Mouse (Mus musculus): ENCODE data around the gene Mturn. TPM values are rescaled to one million over a fixed set of nuclear protein-coding genes. Genes with fewer than 3 reads are reported as not detected.
A peak's percentile ranks its signal among the peaks of the same experiment; 100 is the strongest.

Mturn gene
- 5.0 and 6.4 TPM in 2 replicates for polyA plus RNA-seq (2015; fragmentation: Nextera tagmentation; extraction: Ambion mirVana)

- no peaks in the 10 kb centered on the region for H3K9me3 ChIP-seq (ENCODE audit: control insufficient read depth, low read length)
- peak within 1 kb of the TSS; percentile 94 for H3K4me2 ChIP-seq (ENCODE audit: low read depth, low read length)
- peak within 1 kb of the TSS; percentile 66 for H3K9ac ChIP-seq (ENCODE audit: low read length)
- WGBS = 2% methylated on average over 39 of the region's 48 CpGs
- peak within 1 kb of the TSS; percentile 41 for H3K27ac ChIP-seq (ENCODE audit: low read length)
- peak within 1 kb of the TSS; percentile 77 for H3K4me3 ChIP-seq (ENCODE audit: low read length)
- peaks cover 15% of the 10 kb centered on the region for H3K27me3 ChIP-seq (ENCODE audit: control insufficient read depth, insufficient read depth, low read depth, low read length)
- peak; percentile 98 for ATAC-seq (ENCODE audit: low read depth)
- no peaks in the 10 kb centered on the region for H3K36me3 ChIP-seq (ENCODE audit: control insufficient read depth, insufficient read depth, low read length)
- H3K4me1 ChIP-seq (replicated peaks; ENCODE audit: control insufficient read depth, insufficient read depth, low read length) = peaks cover 7% of the 10 kb centered on the region
Observed at GRCm38 (mm10) chr6:54680891-54681745, at the start of gene Mturn. Gene Mturn (plus strand): TSS chr6:54681624.

- Histone ChIP-seq H3K9ac (ENCODE audit: low read length) (no peak overlapping the region), H3K4me2 (ENCODE audit: low read depth, low read length) (no peak overlapping the region), H3K36me3 (ENCODE audit: control insufficient read depth, insufficient read depth, low read length) (no peaks in the 10 kb centered on the region; the same call in 1 of the 2 replicates), H3K9me3 (ENCODE audit: control insufficient read depth, low read length) (no peaks in the 10 kb centered on the region), H3K4me3 (ENCODE audit: low read length) (no peak overlapping the region), H3K27me3 (ENCODE audit: control insufficient read depth, insufficient read depth, low read depth, low read length) (no peaks in the 10 kb centered on the region), H3K27ac (ENCODE audit: low read length) (no peak overlapping the region), H3K4me1 (replicated peaks; ENCODE audit: control insufficient read depth, insufficient read depth, low read length) (no peaks in the 10 kb centered on the region)
- 90% methylated on average over 3 of the region's 3 CpGs for WGBS
- no peak for ATAC-seq (ENCODE audit: low read depth)
Observed at GRCm38 (mm10) chr6:54639877-54640276, 41.5 kb upstream of the Mturn start.

DNA sequence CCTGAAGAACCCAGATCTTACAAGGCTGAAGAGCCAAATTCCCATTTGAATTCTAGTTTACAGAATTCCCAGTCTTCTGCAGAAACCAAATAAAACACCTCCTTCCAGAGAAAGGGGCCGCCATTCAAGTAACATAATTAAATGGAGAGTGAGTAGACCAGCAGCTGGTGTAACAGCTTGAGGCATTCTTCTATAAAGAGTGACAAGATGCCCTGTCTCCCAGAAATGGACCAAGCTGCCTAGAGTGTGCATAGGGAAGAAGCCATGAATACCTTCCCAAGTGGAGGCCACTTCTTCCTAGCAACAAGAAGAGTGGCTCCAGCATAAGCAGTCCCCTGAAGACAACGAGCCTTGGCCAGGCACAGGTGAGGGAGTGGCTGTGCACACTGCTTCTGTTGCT, 39.5 kb upstream of the Mturn start:
- H3K4me2 ChIP-seq (ENCODE audit: low read depth, low read length) = no peak overlapping the region
- no peak overlapping the region for H3K4me3 ChIP-seq (ENCODE audit: low read length)
- WGBS = 73% methylated on average over 2 of the region's 2 CpGs
- H3K4me1 ChIP-seq (replicated peaks; ENCODE audit: control insufficient read depth, insufficient read depth, low read length) = no peaks in the 10 kb centered on the region
- no peak overlapping the region for H3K27ac ChIP-seq (ENCODE audit: low read length)
- ATAC-seq (ENCODE audit: low read depth) = no peak
- H3K36me3 ChIP-seq (ENCODE audit: control insufficient read depth, insufficient read depth, low read length) = no peaks in the 10 kb centered on the region; the same call in 1 of the 2 replicates
- no peak overlapping the region for H3K9ac ChIP-seq (ENCODE audit: low read length)
- H3K27me3 ChIP-seq (ENCODE audit: control insufficient read depth, insufficient read depth, low read depth, low read length) = no peaks in the 10 kb centered on the region
- H3K9me3 ChIP-seq (ENCODE audit: control insufficient read depth, low read length) = no peaks in the 10 kb centered on the region

DNA sequence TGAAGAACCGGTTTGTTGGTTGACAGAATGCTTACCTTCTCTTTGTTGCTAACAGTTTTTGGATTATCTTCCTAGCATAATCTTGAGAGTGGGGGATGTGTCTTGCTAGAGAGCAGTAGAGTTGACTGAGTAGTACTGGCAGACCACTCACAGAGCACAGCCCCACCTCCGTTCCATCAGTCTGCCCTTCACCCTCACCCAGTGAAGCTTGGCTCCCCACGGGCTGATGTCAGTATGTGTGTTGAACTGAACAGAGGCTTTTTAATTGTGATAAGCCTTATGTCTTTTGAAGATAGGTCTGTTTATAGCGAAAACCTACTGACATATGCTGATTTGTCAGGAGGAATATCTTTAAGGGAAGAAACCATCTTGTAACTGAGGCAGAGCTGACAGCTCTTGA, 38.2 kb upstream of the Mturn start:
- ATAC-seq (ENCODE audit: low read depth) = no peak
- WGBS = 70% methylated on average over 4 of the region's 4 CpGs
- no peaks in the 10 kb centered on the region for H3K27me3 ChIP-seq (ENCODE audit: control insufficient read depth, insufficient read depth, low read depth, low read length)
- H3K9ac ChIP-seq (ENCODE audit: low read length) = no peak overlapping the region
- H3K36me3 ChIP-seq (ENCODE audit: control insufficient read depth, insufficient read depth, low read length) = no peaks in the 10 kb centered on the region; the same call in 1 of the 2 replicates
- no peak overlapping the region for H3K4me2 ChIP-seq (ENCODE audit: low read depth, low read length)
- H3K4me3 ChIP-seq (ENCODE audit: low read length) = no peak overlapping the region
- no peaks in the 10 kb centered on the region for H3K4me1 ChIP-seq (replicated peaks; ENCODE audit: control insufficient read depth, insufficient read depth, low read length)
- no peaks in the 10 kb centered on the region for H3K9me3 ChIP-seq (ENCODE audit: control insufficient read depth, low read length)
- H3K27ac ChIP-seq (ENCODE audit: low read length) = no peak overlapping the region

- no peak overlapping the region for H3K4me3 ChIP-seq (ENCODE audit: low read length)
- H3K4me2 ChIP-seq (ENCODE audit: low read depth, low read length) = no peak overlapping the region
- H3K9me3 ChIP-seq (ENCODE audit: control insufficient read depth, low read length) = no peaks in the 10 kb centered on the region
- H3K36me3 ChIP-seq (ENCODE audit: control insufficient read depth, insufficient read depth, low read length) = no peaks in the 10 kb centered on the region
- H3K27ac ChIP-seq (ENCODE audit: low read length) = no peak overlapping the region
- H3K27me3 ChIP-seq (ENCODE audit: control insufficient read depth, insufficient read depth, low read depth, low read length) = no peaks in the 10 kb centered on the region
- ATAC-seq (ENCODE audit: low read depth) = no peak
- no peaks in the 10 kb centered on the region for H3K4me1 ChIP-seq (replicated peaks; ENCODE audit: control insufficient read depth, insufficient read depth, low read length)
- no peak overlapping the region for H3K9ac ChIP-seq (ENCODE audit: low read length)
- 66% methylated on average over 11 of the region's 11 CpGs for WGBS
Observed at GRCm38 (mm10) chr6:54655471-54656095, 25.8 kb upstream of the Mturn start.

DNA sequence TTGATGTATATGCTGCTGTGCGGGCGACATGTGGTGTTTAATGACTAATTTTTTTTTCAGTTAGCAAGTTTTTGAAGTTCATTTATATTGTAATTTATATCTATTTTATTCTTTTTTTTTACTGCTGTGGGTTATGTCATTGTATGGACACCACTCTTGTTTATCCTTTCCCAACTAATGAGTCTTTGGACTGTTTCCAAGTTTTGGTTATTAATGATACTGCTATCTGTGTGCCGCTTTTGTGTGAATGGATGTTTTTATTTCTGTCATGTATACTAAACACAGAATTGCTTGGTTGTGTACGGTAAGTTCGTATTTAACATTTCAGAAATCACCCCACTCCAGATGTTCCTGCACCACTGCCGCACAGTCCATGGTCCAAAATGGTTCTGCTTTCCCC, 23.6 kb upstream of the Mturn start:
- no peak overlapping the region for H3K27ac ChIP-seq (ENCODE audit: low read length)
- no peak overlapping the region for H3K4me3 ChIP-seq (ENCODE audit: low read length)
- no peak overlapping the region for H3K4me2 ChIP-seq (ENCODE audit: low read depth, low read length)
- H3K36me3 ChIP-seq (ENCODE audit: control insufficient read depth, insufficient read depth, low read length) = no peaks in the 10 kb centered on the region
- H3K9me3 ChIP-seq (ENCODE audit: control insufficient read depth, low read length) = no peaks in the 10 kb centered on the region
- H3K9ac ChIP-seq (ENCODE audit: low read length) = no peak overlapping the region
- no peaks in the 10 kb centered on the region for H3K27me3 ChIP-seq (ENCODE audit: control insufficient read depth, insufficient read depth, low read depth, low read length)
- 44% methylated on average over 6 of the region's 6 CpGs for WGBS
- no peak for ATAC-seq (ENCODE audit: low read depth)
- no peaks in the 10 kb centered on the region for H3K4me1 ChIP-seq (replicated peaks; ENCODE audit: control insufficient read depth, insufficient read depth, low read length)

- Histone ChIP-seq H3K4me3 (ENCODE audit: low read length) (no peak overlapping the region), H3K9ac (ENCODE audit: low read length) (no peak overlapping the region), H3K4me2 (ENCODE audit: low read depth, low read length) (no peak overlapping the region), H3K27me3 (ENCODE audit: control insufficient read depth, insufficient read depth, low read depth, low read length) (no peaks in the 10 kb centered on the region), H3K4me1 (replicated peaks; ENCODE audit: control insufficient read depth, insufficient read depth, low read length) (no peaks in the 10 kb centered on the region), H3K9me3 (ENCODE audit: control insufficient read depth, low read length) (0 out of 2 replicates have a peak, but pooled peaks cover 3% of the 10 kb centered on the region), H3K27ac (ENCODE audit: low read length) (no peak overlapping the region), H3K36me3 (ENCODE audit: control insufficient read depth, insufficient read depth, low read length) (no peaks in the 10 kb centered on the region)
- ATAC-seq (ENCODE audit: low read depth) = no peak
- WGBS = 75% methylated on average over 6 of the region's 6 CpGs
Observed at GRCm38 (mm10) chr6:54669868-54670267, 11.6 kb upstream of the Mturn start.

DNA sequence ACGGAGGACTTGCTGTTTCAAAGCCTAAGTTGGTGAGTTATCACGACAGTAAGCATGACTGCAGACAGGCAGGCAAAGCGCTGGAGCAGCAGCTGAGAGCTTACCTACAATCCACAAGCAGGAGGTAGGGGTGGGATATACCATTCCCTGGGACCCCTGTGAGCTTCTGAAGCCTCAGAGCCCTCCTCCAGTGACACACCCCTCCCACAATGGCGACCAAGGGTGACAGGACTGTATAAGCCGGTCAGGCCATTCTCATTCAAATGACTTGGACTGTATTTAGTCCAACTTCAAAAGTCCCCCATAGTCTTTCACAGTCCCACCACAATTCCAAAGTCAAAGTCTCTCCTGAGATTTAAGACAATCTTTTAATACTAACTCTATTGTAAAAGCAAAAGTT, 8.5 kb upstream of the Mturn start:
- 53% methylated on average over 5 of the region's 5 CpGs for WGBS
- Histone ChIP-seq H3K27ac (ENCODE audit: low read length) (no peak overlapping the region), H3K4me2 (ENCODE audit: low read depth, low read length) (no peak overlapping the region), H3K4me3 (ENCODE audit: low read length) (no peak overlapping the region), H3K36me3 (ENCODE audit: control insufficient read depth, insufficient read depth, low read length) (no peaks in the 10 kb centered on the region), H3K4me1 (replicated peaks; ENCODE audit: control insufficient read depth, insufficient read depth, low read length) (no peaks in the 10 kb centered on the region), H3K27me3 (ENCODE audit: control insufficient read depth, insufficient read depth, low read depth, low read length) (no peaks in the 10 kb centered on the region), H3K9me3 (ENCODE audit: control insufficient read depth, low read length) (0 out of 2 replicates have a peak, but pooled peaks cover 3% of the 10 kb centered on the region), H3K9ac (ENCODE audit: low read length) (no peak overlapping the region)
- no peak for ATAC-seq (ENCODE audit: low read depth)

GRCm38 (mm10) chr6:54679686-54680085, 1.7 kb upstream of the Mturn start:
- 65% methylated on average over 5 of the region's 5 CpGs for WGBS
- Histone ChIP-seq H3K4me2 (ENCODE audit: low read depth, low read length) (no peak overlapping the region), H3K9me3 (ENCODE audit: control insufficient read depth, low read length) (no peaks in the 10 kb centered on the region), H3K4me1 (replicated peaks; ENCODE audit: control insufficient read depth, insufficient read depth, low read length) (peaks cover 7% of the 10 kb centered on the region), H3K4me3 (ENCODE audit: low read length) (no peak overlapping the region), H3K36me3 (ENCODE audit: control insufficient read depth, insufficient read depth, low read length) (no peaks in the 10 kb centered on the region), H3K27me3 (ENCODE audit: control insufficient read depth, insufficient read depth, low read depth, low read length) (peaks cover 15% of the 10 kb centered on the region), H3K27ac (ENCODE audit: low read length) (no peak overlapping the region), H3K9ac (ENCODE audit: low read length) (no peak overlapping the region)
- ATAC-seq (ENCODE audit: low read depth) = no peak
